Mouse (Mus musculus) kidney, postnatal 0 days (tissue): Measurements from ENCODE around the gene Zfp583. TPM values are rescaled to one million over a fixed set of nuclear protein-coding genes. Genes with fewer than 3 reads are reported as not detected.

Experiments used
- ATAC-seq: fragments of 200-750 bp; cut with Nextera tagmentation; replicated peaks from 2 replicates; pipeline ENCODE4 v1.8.0; 2017; ENCODE audit warnings: low read depth, moderate number of reproducible peaks, moderate TSS enrichment, moderate library complexity; ENCODE audit not compliant: low FRiP score
- DNase-seq: peaks from one replicate; pipeline ENCODE4 v3.0.0-alpha.2; 2016; ENCODE audit warnings: low spot score
- H3K27ac ChIP-seq: fragments of 300-500 bp; sonication (generic); 2 replicates; pipeline ENCODE4 v1.5.1; 2014; ENCODE audit warnings: mild to moderate bottlenecking
- H3K27me3 ChIP-seq: fragments of 300-500 bp; sonication (generic); 2 replicates; pipeline ENCODE4 v1.6.1; 2014; ENCODE audit warnings: low read length, mixed read lengths; ENCODE audit not compliant: insufficient read depth
- H3K36me3 ChIP-seq: fragments of 300-500 bp; sonication (generic); 2 replicates; pipeline ENCODE4 v1.6.1; 2014; ENCODE audit warnings: low read length, mixed read lengths; ENCODE audit not compliant: insufficient read depth
- H3K4me1 ChIP-seq: fragments of 300-500 bp; sonication (generic); replicated peaks from 2 replicates; pipeline ENCODE4 v1.6.1; 2014; ENCODE audit warnings: antibody characterized with exemption, low read length, mixed read lengths; ENCODE audit not compliant: insufficient read depth
- H3K4me2 ChIP-seq: fragments of 300-500 bp; sonication (generic); 2 replicates; pipeline ENCODE4 v1.6.1; 2014; ENCODE audit warnings: mild to moderate bottlenecking, low read length, moderate library complexity, mixed read lengths
- H3K4me3 ChIP-seq: fragments of 300-500 bp; sonication (generic); replicated peaks from 2 replicates; pipeline ENCODE4 v1.5.1; 2014; ENCODE audit warnings: low read depth, low read length
- H3K9ac ChIP-seq: fragments of 300-500 bp; sonication (generic); 2 replicates; pipeline ENCODE4 v1.6.1; 2014; ENCODE audit warnings: low read depth, low read length
- H3K9me3 ChIP-seq: fragments of 300-500 bp; sonication (generic); replicated peaks from 2 replicates; pipeline ENCODE4 v1.6.1; 2016; ENCODE audit warnings: low read length, inconsistent platforms, mixed read lengths
- CTCF ChIP-seq: IDR thresholded peaks from 2 replicates; pipeline ENCODE4 v1.5.1; 2016; ENCODE audit warnings: antibody characterized with exemption, low read depth, mild to moderate bottlenecking, moderate library complexity
- WGBS: fragments of 180-500 bp; shearing (Covaris S2); extraction: QIAGEN DNeasy Blood & Tissue Kit; methylation state at CpG from one replicate; pipeline ENCODE4 v1.1.7; 2014; 5-methylcytosine and 5-hydroxymethylcytosine counted together
- polyA plus RNA-seq: library from polyadenylated mRNA; unstranded; fragments of >200 nt; fragmentation: Nextera tagmentation; extraction: Ambion mirVana; gene quantifications from 2 replicates; pipeline ENCODE4 v1.2.1, GENCODE M21; 2015

The Zfp583 gene
- polyA plus RNA-seq, 1 experiment from 2014 or later = 4.2 TPM

DNA sequence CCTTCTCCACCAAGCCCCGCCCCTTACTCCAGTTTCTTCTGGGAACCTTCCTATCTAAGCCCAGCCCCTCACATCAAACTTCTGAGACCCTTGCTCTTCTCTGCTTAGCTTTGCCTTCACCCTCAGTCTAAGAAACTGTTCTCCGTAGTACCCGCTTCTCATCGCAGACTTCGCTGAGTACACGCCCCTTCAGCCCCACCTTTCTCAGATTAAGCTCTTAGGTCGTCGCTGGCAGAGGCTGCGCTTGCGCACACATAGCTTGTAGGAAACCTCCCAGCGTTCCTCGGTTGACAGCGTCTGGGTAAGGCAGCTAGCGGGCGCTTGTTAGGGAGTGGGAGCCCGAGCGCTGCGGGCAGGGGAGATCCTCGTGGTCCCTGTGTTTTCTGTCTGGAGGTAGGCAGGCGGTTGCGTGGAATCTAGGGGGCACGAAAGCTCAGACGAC is 32.0 kb upstream of the Zfp583 start, which contains the start of gene Zfp78:
Gene Zfp78, plus strand, starts transcription at position 234 of the 442 bp plus-strand sequence.
- TF ChIP-seq CTCF = peak; percentile 53
- peak within 1 kb of the TSS; percentile 69 for H3K27ac ChIP-seq
- ATAC-seq (peak; percentile 84), DNase-seq (peak; percentile 96)
- under 1% methylated on average over 23 of the region's 23 CpGs for WGBS
- H3K4me2 ChIP-seq = peak within 1 kb of the TSS; percentile 62
- no peaks in the 10 kb centered on the region for H3K4me1 ChIP-seq
- peak within 1 kb of the TSS; percentile 49 for H3K4me3 ChIP-seq
- no peaks in the 10 kb centered on the region for H3K9me3 ChIP-seq
- H3K9ac ChIP-seq = peak within 1 kb of the TSS; percentile 58
- H3K36me3 ChIP-seq = no peaks in the 10 kb centered on the region
- no peaks in the 10 kb centered on the region for H3K27me3 ChIP-seq

DNA sequence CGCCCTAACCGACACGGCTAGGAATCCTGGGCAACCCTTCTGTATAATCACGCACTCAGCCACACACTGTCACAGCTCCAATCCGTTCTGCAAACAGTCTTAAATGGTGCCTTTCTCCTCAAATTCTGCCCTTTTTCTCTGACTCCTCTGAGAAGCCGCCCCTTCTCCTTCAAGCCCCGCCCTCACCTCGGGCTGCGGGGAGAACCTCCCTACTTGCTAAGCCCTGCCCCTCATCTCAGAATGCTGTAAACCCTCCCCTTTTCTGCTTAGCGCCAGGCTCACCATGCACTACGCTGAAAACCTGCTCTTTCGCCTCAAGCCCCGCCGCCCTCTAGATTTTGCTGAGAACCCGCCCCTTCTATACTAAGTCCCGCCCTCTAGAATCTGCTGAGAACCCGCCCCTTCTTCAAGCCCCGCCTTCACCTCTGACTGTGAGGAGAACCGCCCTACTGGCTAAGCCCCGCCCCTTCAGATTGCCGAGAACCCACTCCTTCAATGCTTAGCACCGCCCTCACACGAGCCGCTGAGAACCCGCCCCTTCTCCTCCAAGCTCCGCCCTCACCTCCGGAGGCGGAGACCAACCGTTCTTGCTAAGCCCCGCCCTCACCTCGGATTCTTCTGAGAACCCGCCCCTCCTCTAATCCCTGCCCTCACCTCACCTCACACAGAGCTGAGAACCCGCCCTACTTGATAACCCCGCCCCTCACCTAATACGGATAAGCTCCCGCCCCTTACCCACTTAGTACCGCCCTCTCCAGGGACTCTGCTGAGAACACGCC is 31.4 kb upstream of the Zfp583 start:
- no peak for TF ChIP-seq CTCF
- ATAC-seq = peak; percentile 95
- H3K27me3 ChIP-seq = no peaks in the 10 kb centered on the region
- no peaks in the 10 kb centered on the region for H3K9me3 ChIP-seq
- peak overlapping the region; percentile 49 for H3K4me3 ChIP-seq
- no peaks in the 10 kb centered on the region for H3K36me3 ChIP-seq
- peak overlapping the region; percentile 69 for H3K27ac ChIP-seq
- peak; percentile 100 for DNase-seq
- WGBS = under 1% methylated on average over 38 of the region's 38 CpGs
- peak overlapping the region; percentile 46 for H3K9ac ChIP-seq
- H3K4me2 ChIP-seq = peak overlapping the region; percentile 62
- H3K4me1 ChIP-seq = no peaks in the 10 kb centered on the region

DNA sequence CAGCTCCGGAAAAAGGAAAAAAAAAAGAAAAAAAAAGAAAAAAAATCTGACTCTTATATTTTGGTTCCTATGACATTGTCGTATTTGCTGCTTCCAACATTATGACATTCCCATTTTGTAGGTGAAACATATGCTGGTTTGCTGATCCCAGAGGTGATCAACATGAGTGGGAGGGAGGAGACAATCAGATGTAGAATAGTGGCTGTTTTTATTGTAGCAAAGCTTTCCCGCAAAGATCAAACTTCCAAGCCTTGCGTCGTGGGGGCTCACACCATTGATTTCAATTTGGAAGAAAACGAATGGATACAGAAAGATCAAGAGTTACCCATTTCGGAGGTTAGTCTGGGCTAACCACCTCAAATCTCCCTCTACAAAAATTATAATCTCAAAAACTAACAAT is 30.7 kb upstream of the Zfp583 start:
- 23% methylated on average over 7 of the region's 7 CpGs for WGBS
- peak overlapping the region; percentile 43 for H3K4me3 ChIP-seq
- peak overlapping the region; percentile 62 for H3K4me2 ChIP-seq
- TF ChIP-seq CTCF = no peak
- no peaks in the 10 kb centered on the region for H3K36me3 ChIP-seq
- no peaks in the 10 kb centered on the region for H3K27me3 ChIP-seq
- no peak for DNase-seq
- no peaks in the 10 kb centered on the region for H3K4me1 ChIP-seq
- ATAC-seq = no peak
- peak overlapping the region; percentile 69 for H3K27ac ChIP-seq
- H3K9me3 ChIP-seq = no peaks in the 10 kb centered on the region
- peak overlapping the region; percentile 46 for H3K9ac ChIP-seq

DNA sequence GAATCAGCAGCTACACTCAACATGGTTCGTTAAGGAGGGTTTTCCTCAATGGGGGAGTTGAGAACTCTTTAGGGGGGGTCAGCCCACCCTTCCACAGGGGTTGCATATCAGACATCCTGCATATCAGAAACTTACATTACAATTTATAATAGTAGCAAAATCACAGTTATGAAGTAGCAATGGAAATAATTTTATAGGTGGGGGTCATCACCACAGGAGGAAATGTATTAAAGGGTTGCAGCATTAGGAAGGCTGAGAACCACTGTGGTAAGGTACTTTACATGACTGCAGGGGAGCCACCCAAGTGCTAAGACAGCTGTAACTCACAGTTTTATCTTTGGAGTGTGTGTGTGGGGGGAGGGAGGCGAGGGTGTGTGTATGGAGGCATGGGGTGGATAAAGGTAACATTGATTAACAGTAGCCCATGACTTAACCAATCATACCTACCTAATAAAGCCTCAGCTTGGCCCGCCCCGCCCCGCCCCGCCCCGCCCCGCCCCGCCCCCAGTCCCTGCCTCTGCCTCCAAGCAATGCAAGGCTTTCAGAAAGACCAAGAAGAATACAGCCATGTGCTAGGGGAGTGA is 29.5 kb upstream of the Zfp583 start:
- no peaks in the 10 kb centered on the region for H3K9me3 ChIP-seq

DNA sequence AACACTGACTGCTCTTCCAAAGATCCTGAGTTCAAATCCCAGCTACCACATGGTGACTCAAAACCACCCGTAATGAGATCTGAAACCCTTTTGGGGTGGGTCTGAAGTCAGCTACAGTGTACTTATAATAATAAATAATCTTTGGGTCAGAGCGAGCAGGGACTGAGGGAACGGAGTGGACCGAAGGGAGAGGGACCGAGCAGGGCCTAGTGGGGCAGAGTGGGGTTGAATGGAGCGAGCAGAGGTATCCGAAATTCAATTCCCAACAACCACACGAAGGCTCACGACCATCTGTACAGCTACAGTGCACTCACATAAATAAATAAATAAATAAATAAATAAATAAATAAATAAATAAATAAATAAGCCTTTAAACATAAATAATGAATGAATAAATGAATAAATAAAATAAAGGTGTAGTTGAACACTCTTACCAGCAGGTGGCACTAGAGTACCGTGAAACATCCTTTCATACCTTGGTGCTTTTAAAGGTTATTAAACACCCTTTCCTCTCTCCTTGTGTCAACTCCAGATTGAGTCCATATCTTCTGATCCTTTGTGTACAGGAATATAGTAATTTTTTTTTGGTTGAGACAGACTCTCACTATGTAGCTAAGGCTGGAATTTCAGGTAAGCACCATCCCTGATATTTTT is 28.0 kb upstream of the Zfp583 start:
- WGBS = 56% methylated on average over 10 of the region's 10 CpGs
- DNase-seq (peak; percentile 91), ATAC-seq (no peak)
- Histone ChIP-seq H3K27me3 (no peaks in the 10 kb centered on the region), H3K4me1 (no peaks in the 10 kb centered on the region), H3K4me3 (no peak overlapping the region), H3K4me2 (no peak overlapping the region), H3K27ac (no peak overlapping the region), H3K9ac (no peak overlapping the region), H3K36me3 (no peaks in the 10 kb centered on the region), H3K9me3 (no peaks in the 10 kb centered on the region)
- peak; percentile 90 for TF ChIP-seq CTCF

More for the DNA sequence above, 29.5 kb upstream of the Zfp583 start:
- Histone ChIP-seq H3K36me3 (no peaks in the 10 kb centered on the region), H3K27ac (no peak overlapping the region), H3K4me2 (no peak overlapping the region), H3K4me1 (no peaks in the 10 kb centered on the region), H3K27me3 (no peaks in the 10 kb centered on the region), H3K9ac (no peak overlapping the region), H3K4me3 (no peak overlapping the region)
- 11% methylated on average over 9 of the region's 9 CpGs for WGBS
- no peak for TF ChIP-seq CTCF
- ATAC-seq (no peak), DNase-seq (no peak)

DNA sequence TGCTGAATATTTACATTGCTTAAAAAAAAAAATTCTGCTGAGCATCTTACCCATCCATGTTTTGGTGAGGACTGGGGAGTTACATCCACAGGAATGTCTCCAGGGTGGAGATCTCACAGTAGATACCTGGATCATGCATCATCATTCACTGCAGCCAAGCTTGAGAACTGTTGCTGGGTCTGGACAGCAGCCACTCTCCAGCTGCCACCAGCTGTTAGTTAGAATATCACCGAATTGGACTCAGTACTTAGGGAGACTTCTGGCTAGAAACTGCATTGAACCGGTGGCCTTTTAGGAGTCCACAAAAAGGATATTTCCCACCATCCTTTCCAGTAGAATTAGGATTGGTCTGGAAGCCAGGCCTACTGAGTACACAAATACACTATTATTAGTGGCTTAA is 27.0 kb upstream of the Zfp583 start:
- Histone ChIP-seq H3K27ac (no peak overlapping the region), H3K9me3 (no peaks in the 10 kb centered on the region), H3K4me1 (no peaks in the 10 kb centered on the region), H3K27me3 (no peaks in the 10 kb centered on the region), H3K4me2 (no peak overlapping the region), H3K4me3 (no peak overlapping the region), H3K36me3 (no peaks in the 10 kb centered on the region), H3K9ac (no peak overlapping the region)
- no peak for TF ChIP-seq CTCF
- ATAC-seq (no peak), DNase-seq (no peak)
- WGBS = 73% methylated on average over 2 of the region's 2 CpGs
